Mouse (Mus musculus) kidney, postnatal 36 days (tissue): ENCODE data around the gene Auts2.

ENCODE experiments used
- DNase-seq, 2 experiments: peaks; one replicate each; pipeline ENCODE4 v3.0.0; 2021 to 2022; ENCODE audit warnings: mixed read lengths in 2 of 2

The Auts2 gene

DNA sequence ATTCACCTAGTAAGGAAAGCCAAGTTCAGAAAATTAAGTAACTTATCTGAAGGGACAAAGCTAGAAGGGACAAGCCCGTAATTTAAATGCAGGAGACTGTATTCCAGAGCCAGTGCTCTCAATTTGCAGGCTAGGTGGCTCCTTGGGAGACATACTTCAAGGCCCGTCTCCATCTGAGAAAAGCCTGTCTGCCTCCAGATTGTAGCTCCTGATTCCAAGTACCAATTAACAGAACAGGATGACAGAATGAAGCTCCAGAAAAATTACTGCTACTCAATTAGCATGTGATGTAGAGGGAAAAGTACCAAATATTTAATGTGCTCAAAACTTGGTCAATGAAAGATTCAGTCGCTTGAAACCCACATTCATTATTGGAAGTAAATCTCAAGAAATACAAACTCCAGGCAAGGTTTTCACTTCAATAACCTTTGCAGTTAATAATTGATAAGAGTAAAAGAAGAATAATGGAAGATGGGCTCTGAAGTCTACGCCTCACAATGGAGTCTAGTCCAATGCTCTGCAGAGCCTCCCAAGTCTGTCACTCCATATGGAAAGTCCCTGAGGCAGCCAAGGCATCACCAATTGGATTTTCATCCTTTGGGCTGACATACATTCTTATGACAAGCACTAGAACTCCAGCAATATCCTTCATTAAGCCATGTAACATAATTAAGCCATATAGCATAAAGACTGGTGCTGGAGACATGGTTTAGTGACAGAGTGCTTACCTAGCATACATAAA lies 97.8 kb downstream of the Auts2 start:
- DNase-seq, result no peak

- no peak for DNase-seq
Observed at GRCm38 (mm10) chr5:132442948-132443347, 100.2 kb downstream of the Auts2 start.

DNA sequence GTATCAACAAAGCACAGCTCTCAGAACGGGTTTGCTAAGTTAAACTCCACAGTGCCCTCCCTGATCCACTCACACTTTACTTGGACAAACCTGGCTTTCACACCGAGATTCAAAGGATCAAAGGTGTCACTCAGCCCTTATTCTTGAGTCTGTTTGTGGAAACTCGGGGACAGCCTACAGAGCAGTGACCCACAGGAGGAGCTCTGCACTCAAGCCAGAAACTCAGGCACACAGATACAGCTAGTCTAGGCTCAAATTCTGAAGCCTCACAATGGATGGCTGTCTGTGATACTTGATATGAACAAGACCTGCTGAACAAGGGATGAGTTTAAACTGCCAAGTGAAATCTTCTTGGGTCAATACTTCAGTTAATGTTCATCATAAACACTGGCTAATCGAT lies 104.7 kb downstream of the Auts2 start:
- no peak for DNase-seq

- DNase-seq, result no peak
Observed at GRCm38 (mm10) chr5:132437994-132438393, 105.2 kb downstream of the Auts2 start.

- DNase-seq, result no peak
Observed at GRCm38 (mm10) chr5:132437478-132437877, 105.7 kb downstream of the Auts2 start.

- peak; percentile 25 to 45 for DNase-seq
Observed at GRCm38 (mm10) chr5:132436901-132437300, 106.2 kb downstream of the Auts2 start.

- no peak for DNase-seq
Observed at GRCm38 (mm10) chr5:132436473-132436872, 106.7 kb downstream of the Auts2 start.

- no peak for DNase-seq
Observed at GRCm38 (mm10) chr5:132435401-132435800, 107.7 kb downstream of the Auts2 start.

DNA sequence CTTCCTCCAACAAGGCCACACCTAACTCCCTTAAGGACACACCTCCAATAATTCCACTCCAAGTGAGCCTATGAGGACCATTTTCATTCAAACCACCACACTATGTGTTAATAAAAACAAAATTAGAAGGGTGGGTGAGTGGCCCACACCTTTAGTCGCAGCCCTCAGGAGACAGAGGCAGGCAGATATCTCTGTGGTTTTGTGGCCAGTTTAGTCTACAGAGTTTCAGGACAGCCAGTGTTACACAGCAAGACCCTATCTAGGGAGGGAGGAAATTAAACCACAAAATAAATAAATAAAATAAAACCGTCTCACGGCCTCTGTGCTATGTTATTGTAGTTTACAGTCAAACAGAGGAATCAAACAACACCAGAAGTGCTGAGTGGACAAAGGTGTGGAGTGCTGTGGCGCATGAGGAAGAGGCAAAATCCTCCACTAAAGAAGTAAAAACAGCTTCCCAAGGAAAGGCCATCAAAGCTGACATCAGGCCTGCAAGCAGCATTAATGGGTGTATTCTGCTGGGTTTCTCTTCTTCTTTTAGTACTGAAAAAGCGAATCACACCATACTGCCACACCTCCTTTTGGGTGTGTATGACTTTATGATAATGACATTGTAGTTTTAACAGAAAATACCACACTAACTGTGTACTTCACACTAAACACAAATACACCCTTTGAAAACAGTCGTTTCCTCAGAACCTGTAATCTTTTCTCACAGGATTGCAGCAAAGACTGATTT lies 109.6 kb downstream of the Auts2 start:
- DNase-seq, result no peak

GRCm38 (mm10) chr5:132429363-132429762 lies 113.8 kb downstream of the Auts2 start:
- DNase-seq, result no peak

DNA sequence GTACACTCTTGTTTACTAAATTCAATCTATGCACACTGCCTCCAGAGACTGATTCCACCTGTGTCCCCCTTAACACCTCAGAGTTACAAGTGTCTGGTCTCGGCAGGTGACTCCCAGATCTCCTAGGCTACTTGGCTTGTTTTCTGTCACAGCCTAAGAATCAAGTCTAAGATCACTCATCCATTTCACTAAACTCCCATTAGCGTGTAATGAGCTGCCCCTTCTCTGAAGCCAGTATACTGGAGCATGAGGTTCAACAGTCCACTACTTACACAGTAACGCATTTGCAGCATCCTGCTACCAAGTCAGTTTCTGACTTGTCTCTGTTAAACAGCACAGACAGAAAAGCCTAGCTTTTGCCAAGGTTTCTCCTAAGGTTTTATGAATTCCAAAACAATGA lies 116.8 kb downstream of the Auts2 start:
- DNase-seq, result peak in 1 of 2 experiments; percentile 5

DNA sequence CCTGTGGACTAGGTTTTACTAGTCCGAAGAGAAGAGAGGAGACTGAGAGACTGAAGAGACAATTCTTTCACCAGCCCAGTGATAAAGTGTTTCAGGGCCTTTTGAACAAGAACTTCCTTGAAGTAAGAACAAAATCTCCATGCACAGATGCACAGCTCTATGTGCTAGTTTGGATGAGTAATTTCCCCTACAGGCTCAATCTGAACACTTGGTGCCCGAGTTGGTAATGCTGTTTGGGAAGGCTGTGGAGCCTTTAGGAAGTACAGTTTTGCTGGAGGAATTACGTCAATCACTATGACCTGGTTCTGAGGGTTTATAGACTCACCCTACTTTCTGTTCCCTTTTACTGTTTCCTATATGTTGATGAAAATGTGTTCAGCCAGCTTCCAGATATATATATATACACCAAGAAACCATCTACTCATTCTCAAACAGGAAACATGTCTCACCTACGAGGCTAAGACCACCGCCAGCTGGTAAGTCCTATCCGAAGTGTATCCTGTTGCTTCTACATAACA lies 117.3 kb downstream of the Auts2 start:
- DNase-seq, result no peak

DNA sequence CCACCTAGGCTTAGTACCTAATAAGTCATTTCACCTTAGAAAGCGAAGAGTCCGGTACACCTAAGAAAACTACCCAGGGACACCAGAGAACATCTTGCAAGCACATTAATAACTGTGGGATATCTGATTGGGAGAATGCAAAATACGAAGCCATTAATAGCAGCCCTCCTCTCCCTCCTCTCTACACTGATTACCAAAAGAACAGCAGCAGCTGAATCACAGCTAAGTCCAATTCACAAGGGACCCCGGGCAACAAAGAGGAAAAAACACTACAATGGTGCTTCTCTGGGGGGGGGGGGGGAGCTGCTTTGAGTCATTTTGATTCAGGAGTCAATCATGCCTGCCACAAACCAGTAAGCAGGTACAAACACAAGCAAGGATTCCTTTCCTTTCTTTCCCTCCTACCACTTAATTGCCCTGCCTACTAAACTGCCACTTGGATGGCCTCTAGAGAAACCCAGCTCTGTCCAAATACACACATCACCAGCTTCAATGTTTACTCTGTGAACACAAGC lies 132.7 kb downstream of the Auts2 start:
- DNase-seq, result no peak

DNA sequence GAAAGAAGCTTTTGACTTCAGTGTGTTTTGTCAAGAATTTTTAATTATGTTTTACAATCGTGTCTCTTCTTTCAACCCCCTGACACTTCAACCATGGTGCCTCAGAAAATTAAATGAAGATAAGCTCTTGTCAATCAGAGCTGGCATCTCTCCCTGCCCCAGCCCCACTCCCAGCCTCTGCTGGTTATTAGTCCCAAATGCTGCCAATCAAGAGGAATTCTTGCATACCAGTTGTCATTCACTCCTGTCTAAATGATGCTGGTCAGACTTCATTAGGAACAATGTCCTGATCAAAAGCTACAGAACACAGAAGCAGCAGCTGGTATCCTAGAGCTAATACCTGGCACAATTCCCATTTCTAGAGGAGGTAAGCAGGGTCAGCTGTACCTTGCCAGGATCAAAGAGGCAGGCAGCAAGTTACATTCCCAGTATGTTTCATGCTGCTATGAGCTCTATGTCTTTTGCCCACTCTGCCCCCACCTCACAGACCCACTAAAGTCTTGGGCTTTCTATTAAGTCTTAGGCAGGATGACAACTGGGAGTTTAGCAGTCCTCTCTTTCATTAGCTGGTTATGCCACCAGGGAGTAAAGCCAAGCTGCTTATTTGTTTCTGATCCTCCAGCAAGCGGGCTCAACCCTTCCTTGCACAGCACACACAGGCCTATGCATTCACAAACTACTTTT lies 134.1 kb downstream of the Auts2 start:
- no peak for DNase-seq

DNA sequence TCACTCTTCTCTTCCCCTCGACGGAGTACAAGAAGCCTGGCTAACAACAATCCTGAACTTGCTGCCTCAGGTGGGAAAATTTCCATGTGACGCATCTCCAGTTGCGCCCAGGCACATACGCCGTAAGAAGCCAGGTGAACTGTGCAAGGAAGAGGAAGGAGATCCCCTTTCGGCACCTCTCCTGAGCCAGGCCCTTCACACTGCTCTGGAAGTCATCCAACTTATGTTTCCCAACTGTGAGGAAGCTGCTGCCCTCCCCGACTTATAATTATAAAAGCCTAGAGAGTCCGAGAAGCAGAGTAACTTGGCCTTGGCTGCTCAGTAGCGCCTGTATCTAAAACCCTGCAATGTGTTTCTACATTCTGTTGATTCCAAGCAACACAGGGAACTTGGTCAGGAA lies 142.6 kb downstream of the Auts2 start:
- no peak for DNase-seq

- no peak for DNase-seq
Observed at GRCm38 (mm10) chr5:132399486-132399885, 143.7 kb downstream of the Auts2 start.

DNA sequence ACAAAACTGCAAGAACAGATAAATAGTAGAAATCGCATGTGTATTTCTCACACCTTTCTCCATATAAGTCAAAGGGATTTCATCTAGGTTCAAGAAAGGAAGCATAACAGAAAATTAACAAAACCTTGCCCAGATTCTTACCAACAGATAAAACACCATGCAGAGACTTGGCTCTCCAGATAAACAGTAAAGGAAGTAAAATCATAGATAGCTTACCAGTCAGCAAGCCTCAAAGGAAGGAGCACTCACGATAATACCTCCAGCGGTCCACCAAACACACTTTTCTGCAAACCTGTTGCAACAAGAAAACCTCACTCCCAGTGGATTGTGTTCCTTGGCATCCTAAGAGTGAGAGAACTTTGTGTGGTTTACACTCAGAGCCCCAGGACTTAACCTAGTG lies 147.2 kb downstream of the Auts2 start:
- DNase-seq, result no peak

- DNase-seq, result no peak
Observed at GRCm38 (mm10) chr5:132394800-132395575, 148.2 kb downstream of the Auts2 start.

GRCm38 (mm10) chr5:132391831-132392763 lies 151.0 kb downstream of the Auts2 start:
- peak; percentile 50 to 53 for DNase-seq

DNA sequence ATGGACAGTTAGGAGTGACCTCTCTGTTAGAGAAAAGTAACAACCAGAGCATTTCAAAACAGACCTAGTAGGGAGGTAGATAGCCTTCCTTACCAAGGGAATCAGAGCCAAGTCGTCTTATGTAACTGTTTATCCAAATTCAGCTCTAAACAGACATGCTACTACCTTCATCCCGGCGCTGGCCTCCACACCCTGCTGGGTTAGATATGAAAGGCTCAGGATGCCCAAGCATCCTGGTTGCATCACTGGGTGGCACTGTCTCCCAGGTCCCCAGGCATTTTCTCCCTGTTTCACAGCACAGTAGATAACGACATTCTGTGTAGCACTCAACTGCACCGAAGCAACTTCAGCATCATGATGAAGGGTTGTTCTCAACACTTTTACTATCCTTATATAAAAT lies 154.4 kb downstream of the Auts2 start:
- DNase-seq, result no peak

- DNase-seq, result no peak
Observed at GRCm38 (mm10) chr5:132385244-132385855, 157.8 kb downstream of the Auts2 start.
